Mouse (Mus musculus): ENCODE results near the gene Ccdc137. TPM values are rescaled to one million over a fixed set of nuclear protein-coding genes. Genes with fewer than 3 reads are reported as not detected.
A peak's percentile ranks its signal among the peaks of the same experiment; 100 is the strongest.
"Not testable (repeated sequence)": the region's sequence is repeated elsewhere in the genome, so short reads cannot be mapped to it uniquely, and the experiment has no call there.

Gene Ccdc137
- 24.2 and 27.6 TPM in 2 replicates for total RNA-seq (2021)
- long read RNA-seq, transcript Ccdc137-201 (6 exons, 2,778 nt) = major isoform, 18 of 22 reads
- long read RNA-seq, partial matches to known transcripts = 3 of 22 reads
- long read RNA-seq, other reads (novel, unspliced or antisense) = 1 of 22 reads

GRCm38 (mm10) chr11:120457772-120458751, at the start of gene Ccdc137, which contains the start of gene Oxld1:
TSS of gene Ccdc137 (plus strand) at chr11:120458115.
TSS of gene Oxld1 (minus strand) at chr11:120458068.
- peak; percentile 76 for DNase-seq

DNA sequence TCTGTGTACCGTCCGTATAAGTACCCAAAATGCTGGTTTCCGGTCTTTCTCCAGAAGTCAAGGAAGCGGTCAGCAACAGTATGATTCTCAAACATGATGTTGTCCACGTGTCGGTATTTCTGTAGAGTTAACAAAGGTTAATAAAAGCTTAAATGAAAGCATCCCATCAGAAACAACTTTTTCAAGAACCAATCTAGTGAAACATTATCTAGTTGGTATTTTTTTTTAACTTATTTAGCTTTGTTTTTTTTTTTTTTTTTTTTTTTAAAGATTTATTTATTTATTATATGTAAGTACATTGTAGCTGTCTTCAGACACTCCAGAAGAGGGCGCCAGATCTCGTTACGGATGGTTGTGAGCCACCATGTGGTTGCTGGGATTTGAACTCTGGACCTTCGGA, 44.3 kb upstream of the Ccdc137 start:
- not testable (repeated sequence) for DNase-seq

GRCm38 (mm10) chr11:120417852-120418251, 40.1 kb upstream of the Ccdc137 start:
- DNase-seq = no peak

DNA sequence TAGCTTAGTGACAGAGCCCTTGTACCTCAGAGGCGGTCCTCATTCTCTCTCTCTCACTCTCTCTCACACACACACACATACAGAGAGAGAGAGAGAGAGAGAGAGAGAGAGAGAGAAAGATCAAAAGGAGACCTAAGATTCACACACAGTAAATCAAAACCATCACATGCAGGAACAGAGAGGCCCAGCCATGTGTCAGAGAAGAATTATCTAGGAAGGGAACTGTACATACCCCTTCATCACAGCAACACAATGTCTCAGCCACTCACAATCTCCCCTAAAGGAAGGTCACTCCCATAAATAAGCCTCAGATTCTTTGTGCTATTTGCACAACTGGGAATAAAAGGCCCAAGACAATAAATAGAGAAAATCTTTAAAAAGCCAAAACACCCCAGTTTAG, 39.3 kb upstream of the Ccdc137 start:
- no peak for DNase-seq

GRCm38 (mm10) chr11:120422651-120423568, 35.0 kb upstream of the Ccdc137 start:
- peak; percentile 15 for DNase-seq

- peak; percentile 69 for DNase-seq
Measured at GRCm38 (mm10) chr11:120423569-120424295, 34.2 kb upstream of the Ccdc137 start.

DNA sequence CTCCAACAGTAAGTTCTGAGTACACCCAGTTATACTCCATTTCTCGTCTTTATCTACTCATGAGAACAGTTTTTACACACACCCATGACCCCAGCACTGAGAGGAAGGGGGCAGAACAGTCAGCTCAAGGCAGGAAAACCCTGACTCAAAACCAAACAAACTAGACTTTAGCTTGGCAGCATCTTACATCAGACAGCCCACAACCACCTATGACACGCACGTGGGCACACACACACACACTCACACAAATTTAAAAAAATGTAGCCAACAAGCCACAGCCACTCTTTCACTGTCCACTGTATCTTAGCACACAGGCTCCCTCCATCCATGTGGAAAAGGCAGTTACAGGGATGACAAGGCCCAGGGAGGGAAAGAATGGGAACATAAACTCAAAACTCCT, 31.2 kb upstream of the Ccdc137 start:
- DNase-seq = no peak

- peak; percentile 89 for DNase-seq
Measured at GRCm38 (mm10) chr11:120437152-120437856, 20.6 kb upstream of the Ccdc137 start, which contains the start of gene Nploc4. TSS of gene Nploc4 (minus strand) at chr11:120437708.

- DNase-seq = no peak
Measured at GRCm38 (mm10) chr11:120437857-120438385, 20.0 kb upstream of the Ccdc137 start.

DNA sequence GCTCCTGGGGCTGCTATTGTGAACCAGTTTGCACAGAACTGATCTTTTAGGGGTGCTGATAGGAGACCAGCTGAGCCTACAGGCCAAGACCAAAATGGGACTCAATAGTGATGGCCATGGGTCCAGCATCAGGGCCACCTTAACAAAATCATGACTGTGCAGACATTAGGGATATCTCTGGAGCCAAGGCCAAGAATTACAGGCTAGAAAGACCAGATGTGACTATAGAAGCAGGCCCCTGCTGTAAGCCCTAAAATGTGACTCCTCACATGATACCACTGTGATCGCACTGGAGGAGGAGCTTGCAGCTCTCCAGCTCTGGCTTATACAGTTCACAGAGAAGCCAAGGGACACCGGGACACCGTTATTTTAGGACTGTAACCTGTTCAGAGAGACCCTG, 15.6 kb upstream of the Ccdc137 start, which contains the start of gene Tspan10:
Gene Tspan10 (plus strand): TSS at position 301 of the 400 bp plus-strand sequence.
- no peak for DNase-seq

- DNase-seq = no peak
Measured at GRCm38 (mm10) chr11:120442765-120443280, 15.1 kb upstream of the Ccdc137 start.

DNA sequence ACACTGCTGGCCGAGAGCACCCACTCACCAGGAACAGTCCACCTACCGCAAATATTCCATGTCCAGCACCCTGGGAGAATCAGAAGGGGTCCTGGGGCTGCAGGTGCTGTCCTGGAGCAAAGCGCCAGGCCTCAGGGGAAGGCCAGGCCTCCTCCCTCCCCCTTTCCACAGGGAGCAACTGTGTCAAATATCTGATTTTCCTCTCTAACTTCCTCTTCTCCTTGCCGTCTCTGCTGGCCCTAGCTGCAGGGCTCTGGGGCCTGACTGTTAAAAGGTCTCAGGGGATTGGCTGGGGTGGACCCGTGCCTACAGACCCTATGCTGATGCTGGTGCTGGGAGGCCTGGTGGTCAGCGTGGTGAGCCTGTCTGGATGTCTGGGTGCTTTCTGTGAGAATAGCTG, 13.8 kb upstream of the Ccdc137 start:
- no peak for DNase-seq

GRCm38 (mm10) chr11:120445475-120445874, 12.4 kb upstream of the Ccdc137 start:
- no peak for DNase-seq

DNA sequence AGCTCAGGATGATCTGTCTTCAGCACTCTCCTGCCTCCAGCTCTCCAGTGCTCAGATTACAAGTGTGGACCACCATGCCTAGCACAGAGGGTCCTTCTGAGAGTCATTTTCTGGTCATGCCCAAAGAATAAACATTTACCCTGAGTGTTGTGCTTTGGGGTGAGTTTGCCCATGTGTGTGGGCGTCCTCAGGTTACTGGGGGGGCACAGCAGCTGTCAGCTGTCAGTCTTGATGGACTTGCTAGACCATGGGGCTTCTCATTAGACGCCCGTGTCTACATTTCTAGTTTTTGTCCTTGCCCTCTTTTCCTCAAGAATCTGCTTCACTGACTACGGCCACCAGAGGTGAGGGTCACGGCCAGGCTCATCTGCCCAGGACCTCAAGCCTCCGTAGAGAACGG, 10.7 kb upstream of the Ccdc137 start:
- DNase-seq = no peak

DNA sequence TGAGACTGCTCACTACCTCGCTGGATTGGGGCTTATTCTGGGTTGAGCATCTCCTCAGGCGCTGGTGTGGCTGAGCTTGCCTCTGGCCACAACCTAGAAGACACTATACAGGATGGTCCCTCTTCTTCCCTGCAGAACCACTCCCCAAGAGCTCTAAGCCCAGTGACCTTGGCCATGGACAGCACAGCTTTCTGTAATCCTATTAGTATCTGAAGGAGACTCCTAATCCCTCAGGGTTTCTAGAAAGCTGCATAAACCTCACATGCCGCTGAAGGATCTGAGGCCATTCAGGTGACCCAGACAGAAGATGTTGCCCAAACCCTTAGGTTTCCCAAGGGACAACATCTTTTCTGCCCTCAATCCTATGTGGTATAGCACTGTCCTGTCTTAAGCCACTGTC, 5.7 kb upstream of the Ccdc137 start:
- DNase-seq = no peak

DNA sequence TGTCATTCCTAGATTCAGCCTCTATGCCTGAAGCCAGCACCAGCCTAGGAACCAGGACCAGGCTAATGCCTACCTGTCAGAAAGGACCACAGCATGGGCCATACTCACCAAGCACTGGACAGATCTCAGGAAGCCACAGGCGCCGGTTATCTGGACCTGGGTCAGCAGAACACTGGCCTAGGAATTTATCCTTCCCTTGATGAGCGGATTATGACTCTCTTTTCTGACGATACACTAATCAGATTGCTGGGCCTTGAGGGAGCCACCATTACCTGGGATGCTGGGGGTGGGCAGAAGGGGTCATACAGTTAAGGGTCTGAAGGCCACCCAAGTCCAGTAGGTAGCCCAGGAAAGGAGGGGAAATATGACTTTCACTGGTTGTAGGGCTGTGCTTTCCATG, 4.6 kb upstream of the Ccdc137 start, which contains the start of gene Pde6g:
Gene Pde6g (minus strand): TSS at position 195 of the 400 bp plus-strand sequence.
- DNase-seq = no peak

GRCm38 (mm10) chr11:120454965-120455364, 3.0 kb upstream of the Ccdc137 start:
- no peak for DNase-seq

DNA sequence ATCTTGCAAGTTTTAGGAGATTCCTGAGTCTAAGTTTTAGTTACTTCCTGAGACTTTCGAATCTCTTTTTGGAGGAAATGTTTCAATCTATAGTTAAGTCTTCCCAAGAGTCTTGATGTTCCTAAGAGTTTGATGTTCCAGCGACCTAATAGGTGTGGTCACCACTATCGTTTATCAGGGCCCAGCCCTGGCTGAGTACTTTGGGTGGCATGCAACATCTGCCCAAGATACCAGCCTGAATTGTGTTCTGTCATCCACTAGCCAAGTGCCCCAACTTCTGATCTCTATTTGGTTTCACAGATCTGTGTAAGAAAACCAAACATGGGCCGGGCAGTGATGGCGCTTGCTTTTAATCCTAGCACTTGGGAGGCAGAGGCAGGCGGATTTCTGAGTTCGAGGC, 2.5 kb upstream of the Ccdc137 start:
- DNase-seq = no peak

- no peak for DNase-seq
Measured at GRCm38 (mm10) chr11:120457370-120457769, 545 bp upstream of the Ccdc137 start.

All from adrenal gland, postnatal 25 days (tissue).